Mouse (Mus musculus) frontal cortex, adult (tissue): ENCODE results near the gene Gabpb2.
A peak's percentile ranks its signal among the peaks of the same experiment; 100 is the strongest.

ENCODE experiments used
- ATAC-seq: cut with Nextera tagmentation; 2 replicates; pipeline ENCODE4 v1.9.2; 2017; ENCODE audit warnings: mild to moderate bottlenecking, moderate library complexity, mixed read lengths; ENCODE audit not compliant: low TSS enrichment

Gene Gabpb2

GRCm38 (mm10) chr3:95217255-95218134 lies at the start of gene Gabpb2:
Gene Gabpb2, minus strand, starts transcription at chr3:95217916.
- ATAC-seq, result peak; percentile 88

DNA sequence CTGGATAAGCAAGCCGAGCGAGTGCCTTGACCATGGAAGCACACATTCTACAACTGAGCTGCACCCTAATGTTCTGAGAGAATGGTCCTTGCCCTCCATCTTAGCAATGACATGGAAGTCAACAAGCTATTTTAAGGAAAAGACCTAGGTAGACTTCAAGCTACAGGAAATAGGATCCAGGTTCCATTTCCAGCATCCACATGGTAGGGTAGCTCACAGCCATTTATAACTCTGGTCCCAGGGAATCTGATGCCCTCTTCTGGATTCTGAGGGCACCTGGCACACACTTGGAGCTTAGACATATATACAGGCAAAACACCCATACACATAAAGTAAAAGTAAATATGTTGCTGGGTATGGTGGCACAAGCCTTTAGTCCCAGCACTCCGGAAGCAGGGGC lies 48.3 kb upstream of the Gabpb2 start:
- ATAC-seq, result no peak

- peak; percentile 70 for ATAC-seq
These were observed 47.0 kb upstream of the Gabpb2 start for GRCm38 (mm10) chr3:95264724-95265123.

DNA sequence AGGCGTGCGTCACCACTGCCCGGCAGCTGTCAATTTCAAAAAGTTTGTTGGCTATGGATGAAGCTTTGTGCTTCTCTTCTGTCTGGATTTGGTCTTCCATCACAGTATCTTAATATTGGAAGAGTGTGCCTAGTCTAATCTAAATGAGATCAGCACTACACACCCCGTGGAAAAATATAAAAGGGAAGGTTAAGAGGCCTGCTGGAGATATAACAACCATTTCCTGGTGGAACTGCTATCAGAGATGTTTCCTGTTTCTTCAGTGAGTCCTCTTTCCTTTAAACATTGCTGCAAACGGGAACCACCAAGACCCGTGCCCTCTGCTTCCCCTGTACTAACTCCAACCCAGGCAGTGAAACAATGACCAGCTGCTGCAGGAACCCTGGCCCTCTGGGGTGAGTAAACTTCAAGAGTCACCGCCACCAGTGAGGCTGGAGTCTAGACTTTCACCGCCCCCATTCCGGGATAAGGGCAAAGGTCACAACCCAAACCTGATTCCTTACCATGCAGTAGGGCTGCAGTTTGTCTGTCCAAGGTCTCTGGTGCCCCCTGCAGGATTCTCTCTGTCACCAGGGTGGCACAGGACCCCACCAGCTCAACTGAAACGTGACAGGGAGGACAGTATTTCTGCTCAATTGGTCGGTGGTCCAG lies 45.5 kb upstream of the Gabpb2 start:
- peak; percentile 42; the same call in 1 of the 2 replicates for ATAC-seq

DNA sequence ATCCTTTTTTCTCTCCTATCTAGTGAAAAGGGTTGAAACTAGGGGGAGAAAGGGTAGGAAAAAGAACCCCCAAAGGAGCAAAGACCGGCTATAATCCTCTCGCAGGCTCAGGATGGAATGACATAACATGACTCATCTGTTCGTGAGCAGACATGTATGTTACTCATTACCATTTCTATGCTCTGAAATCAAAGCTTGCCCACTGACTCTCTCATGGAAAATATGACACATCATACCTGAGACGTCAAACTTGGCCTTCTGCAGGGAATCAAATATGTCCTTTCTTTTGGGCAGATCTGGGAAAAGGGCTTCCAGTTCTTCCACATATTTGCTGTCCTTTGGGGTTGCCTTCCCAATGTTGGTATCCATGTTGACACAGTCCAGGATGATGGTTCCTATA lies 44.3 kb upstream of the Gabpb2 start:
- ATAC-seq, result no peak

DNA sequence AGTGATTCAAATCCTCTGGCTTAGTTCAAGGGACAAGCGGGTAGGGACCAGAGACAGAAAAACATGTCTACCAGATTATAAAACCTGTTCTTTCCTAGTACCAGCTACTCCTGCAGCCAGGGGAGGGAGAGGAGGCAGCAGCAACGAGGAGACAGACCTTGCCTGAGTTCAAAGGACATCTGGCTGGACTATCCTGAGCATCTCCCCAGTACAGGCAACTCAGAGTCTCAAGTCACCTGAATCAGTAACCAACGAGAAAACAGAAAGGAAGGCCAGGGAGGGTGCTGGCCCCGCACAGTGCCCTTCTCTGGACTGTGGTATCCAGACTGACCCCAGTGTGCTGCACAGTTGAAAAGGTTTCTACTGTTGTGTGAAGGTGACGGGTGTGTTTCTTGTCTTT lies 39.2 kb upstream of the Gabpb2 start:
- ATAC-seq, result no peak

DNA sequence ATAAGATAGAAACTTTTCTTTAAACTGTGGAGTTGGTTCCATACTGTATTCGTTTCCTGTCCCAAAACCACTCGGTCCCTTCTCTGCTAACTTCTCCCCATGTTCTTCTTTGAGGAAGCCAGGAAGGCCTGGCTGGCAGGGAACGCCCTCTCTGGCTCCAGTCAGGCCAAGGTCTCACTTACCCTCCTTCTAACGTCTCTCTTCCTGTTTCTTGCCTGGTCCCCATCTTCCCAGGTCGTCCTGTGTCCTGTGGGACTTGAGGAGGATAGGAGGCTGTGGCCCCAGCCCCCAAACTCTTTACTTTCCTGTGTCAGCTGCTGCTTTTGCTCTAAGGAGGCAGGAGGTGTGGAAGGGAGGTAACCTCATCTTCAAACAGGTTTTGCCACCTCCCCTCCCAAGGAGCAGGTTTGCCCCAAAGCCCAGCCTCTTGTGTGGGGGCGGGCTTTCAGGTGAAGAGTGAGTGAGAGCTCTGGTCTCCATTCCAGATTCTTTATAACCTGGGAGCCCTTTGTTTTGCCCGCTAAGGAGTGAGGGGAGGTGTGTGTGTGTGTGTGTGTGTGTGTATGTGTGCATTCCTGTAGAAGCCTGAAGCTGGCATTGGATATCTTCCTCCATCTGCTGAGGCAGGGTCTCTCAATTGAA lies 33.2 kb upstream of the Gabpb2 start, which contains the start of gene Bnipl:
Gene Bnipl, minus strand, starts transcription at position 411 of the 642 bp plus-strand sequence.
- ATAC-seq, result no peak

- ATAC-seq, result no peak
These were observed 32.6 kb upstream of the Gabpb2 start for GRCm38 (mm10) chr3:95250361-95250760.

DNA sequence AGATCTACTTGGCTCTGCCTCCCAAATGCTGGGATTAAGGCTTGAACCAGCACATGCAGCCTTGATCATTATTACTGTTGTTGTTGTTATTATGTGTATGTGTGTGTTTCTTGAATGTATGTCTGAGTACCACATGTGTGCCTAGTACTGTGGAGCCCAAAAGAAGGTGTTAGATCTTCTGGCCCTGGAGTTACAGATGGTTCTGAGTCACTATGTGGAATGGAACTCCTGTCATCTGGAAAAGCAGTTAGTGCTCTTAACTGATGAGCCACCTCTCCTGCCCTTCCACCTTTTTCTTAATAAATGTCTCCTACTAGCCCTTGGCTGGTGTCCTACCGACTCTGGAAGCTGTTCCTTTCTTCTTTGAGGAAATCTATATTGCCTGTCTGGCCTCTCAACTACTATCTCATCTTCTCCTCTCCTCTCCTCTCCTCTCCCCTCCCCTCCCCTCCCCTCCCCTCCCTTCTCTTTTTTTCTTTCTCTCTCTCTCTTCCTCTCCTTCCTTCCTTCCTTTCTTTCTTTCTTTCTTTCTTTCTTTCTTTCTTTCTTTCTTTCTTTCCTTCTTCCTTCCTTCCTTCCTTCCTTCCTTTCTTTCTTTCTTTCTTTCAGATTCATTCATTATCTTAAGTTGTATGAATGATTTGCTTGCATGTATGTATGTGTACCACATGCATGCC lies 30.1 kb upstream of the Gabpb2 start:
- no peak for ATAC-seq

- 0 out of 2 replicates have a peak, but pooled peaks have one; percentile 38 for ATAC-seq
These were observed 28.9 kb upstream of the Gabpb2 start for GRCm38 (mm10) chr3:95246465-95247231.

GRCm38 (mm10) chr3:95243086-95243485 lies 25.4 kb upstream of the Gabpb2 start:
- peak; percentile 79 for ATAC-seq

DNA sequence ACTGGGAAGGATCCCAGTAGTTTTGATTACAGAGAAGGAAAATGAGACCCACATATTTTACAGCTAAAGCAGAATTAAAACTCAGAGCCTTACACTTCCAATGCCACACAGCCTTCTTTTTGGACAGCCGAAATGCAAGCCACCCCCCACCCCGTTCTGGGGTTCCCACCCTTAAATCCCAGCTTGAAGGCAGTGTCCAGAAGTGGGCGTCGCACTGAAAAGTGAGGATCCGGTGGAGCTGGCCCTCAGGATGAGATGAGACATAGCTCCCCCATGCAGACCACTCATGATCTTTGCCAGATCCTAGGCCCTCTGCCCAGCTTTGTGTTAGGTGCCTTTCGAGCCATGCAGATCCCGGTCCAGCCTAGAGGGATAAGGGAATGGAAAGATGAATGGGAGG lies 23.8 kb upstream of the Gabpb2 start, which contains the start of gene Gm128:
Gene Gm128, minus strand, starts transcription at position 101 of the 400 bp plus-strand sequence.
- ATAC-seq, result no peak

GRCm38 (mm10) chr3:95240900-95241299 lies 23.2 kb upstream of the Gabpb2 start:
- no peak for ATAC-seq

DNA sequence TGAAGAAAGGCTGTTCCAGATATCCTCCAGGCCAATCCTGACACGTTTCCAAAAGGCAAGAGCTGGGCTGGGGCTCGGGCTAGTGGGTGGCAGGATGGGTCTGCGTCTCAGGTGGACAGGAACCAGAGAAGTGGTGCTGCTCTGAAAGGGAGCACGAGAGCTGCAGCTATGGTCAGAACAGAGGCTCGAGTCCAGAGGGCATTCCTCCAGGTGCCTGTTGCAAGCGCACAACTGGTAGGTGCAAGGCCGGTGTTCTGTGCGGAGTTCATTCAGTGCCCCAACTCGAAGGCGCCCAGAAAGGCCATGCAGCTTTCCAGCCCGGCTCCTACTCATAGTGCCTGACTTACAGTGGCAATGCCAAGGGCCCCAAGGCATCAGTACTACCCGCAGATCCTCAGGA lies 22.3 kb upstream of the Gabpb2 start:
- ATAC-seq, result no peak

DNA sequence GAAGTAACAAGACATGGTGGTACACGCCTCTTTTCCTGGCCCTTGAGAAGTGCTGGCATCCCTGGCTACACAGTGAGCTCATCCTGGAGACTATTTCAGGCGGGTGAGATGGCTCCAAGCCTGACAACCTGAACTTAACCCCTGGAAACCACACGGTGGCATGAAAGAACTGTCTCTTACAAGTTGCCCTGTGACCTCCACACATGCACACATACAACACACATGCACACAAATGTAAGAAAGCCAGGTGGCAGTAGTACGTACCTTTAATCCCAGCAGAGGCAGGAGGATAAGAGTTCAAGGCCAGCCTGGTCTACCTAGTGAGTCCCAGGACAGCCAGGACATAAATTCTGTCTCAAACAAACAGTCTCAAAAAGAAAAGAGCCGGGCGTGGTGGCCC lies 21.3 kb upstream of the Gabpb2 start:
- no peak for ATAC-seq

GRCm38 (mm10) chr3:95237541-95238099 lies 19.9 kb upstream of the Gabpb2 start:
- no peak for ATAC-seq

- ATAC-seq, result no peak
These were observed 17.9 kb upstream of the Gabpb2 start for GRCm38 (mm10) chr3:95235386-95236301.

DNA sequence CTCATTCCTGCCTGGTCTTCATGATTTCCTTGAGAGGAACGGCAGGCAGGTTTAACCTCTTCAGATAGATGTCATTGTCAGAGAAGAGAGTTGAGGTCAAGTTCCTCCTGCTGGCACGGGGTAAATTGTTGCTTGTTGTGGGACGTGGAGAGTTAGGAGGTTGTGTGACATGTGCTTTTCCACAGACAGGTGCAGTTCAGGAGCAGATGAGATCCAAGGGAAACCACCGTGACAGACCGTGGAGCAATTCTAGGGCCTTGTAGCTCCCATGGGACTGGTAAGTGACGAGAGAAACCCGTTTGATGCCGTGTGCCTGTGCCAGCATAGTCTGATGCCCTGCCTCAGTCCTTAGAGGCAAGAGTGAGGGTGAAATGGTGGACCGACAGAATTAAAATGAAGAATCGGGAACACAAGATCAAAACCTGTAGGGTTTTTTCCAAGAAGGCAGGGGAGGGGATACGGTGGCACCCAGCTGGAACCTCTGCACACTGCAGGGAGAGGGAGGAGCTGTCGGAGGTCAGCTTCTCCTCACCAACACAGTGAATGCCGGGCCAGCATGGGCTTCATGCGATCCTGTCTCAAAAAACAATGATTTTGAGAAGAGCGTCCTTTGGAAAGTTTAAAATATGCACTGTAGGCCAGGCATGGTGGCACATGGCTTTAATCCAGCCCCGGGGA lies 15.7 kb upstream of the Gabpb2 start:
- no peak for ATAC-seq

GRCm38 (mm10) chr3:95232771-95233170 lies 15.1 kb upstream of the Gabpb2 start:
- no peak for ATAC-seq
